Mouse (Mus musculus): ENCODE results near the gene Tmem97. TPM values are rescaled to one million over a fixed set of nuclear protein-coding genes. Genes with fewer than 3 reads are reported as not detected.
"Not testable (repeated sequence)": the region's sequence is repeated elsewhere in the genome, so short reads cannot be mapped to it uniquely, and the experiment has no call there.

Tmem97 gene
- polyA plus RNA-seq (2014; fragmentation: Nextera tagmentation; extraction: Ambion mirVana), result 69.3 and 75.1 TPM in 2 replicates

GRCm38 (mm10) chr11:78550168-78551058, at the start of gene Tmem97:
Gene Tmem97, minus strand, starts transcription at chr11:78550777.
- Histone ChIP-seq H3K4me2 (ENCODE audit: low read depth) (peak within 1 kb of the TSS; percentile 72), H3K36me3 (ENCODE audit: control insufficient read depth, insufficient read depth, low read length) (no peaks in the 10 kb centered on the region), H3K9ac (ENCODE audit: low read length) (peak within 1 kb of the TSS; percentile 70), H3K27ac (ENCODE audit: low read depth, low read length) (peak within 1 kb of the TSS; percentile 78), H3K9me3 (ENCODE audit: control insufficient read depth, low read length) (0 out of 2 replicates have a peak, but pooled peaks cover 2% of the 10 kb centered on the region), H3K27me3 (ENCODE audit: control insufficient read depth, insufficient read depth, low read length) (no peaks in the 10 kb centered on the region), H3K4me1 (ENCODE audit: control insufficient read depth, insufficient read depth, low read length) (peaks cover 13% of the 10 kb centered on the region), H3K4me3 (ENCODE audit: low read depth, low read length) (peak within 1 kb of the TSS; percentile 59)
- ATAC-seq (ENCODE audit: insufficient read depth, low FRiP score, low TSS enrichment) (peak; percentile 99), DNase-seq (ENCODE audit: low spot score) (peak; percentile 95)
- under 1% methylated on average over 60 of the region's 60 CpGs for WGBS

- H3K36me3 ChIP-seq (ENCODE audit: control insufficient read depth, insufficient read depth, low read length), result no peaks in the 10 kb centered on the region
- H3K27ac ChIP-seq (ENCODE audit: low read depth, low read length), result no peak overlapping the region
- 79% methylated on average over 4 of the region's 4 CpGs for WGBS
- no peak overlapping the region for H3K4me2 ChIP-seq (ENCODE audit: low read depth)
- H3K27me3 ChIP-seq (ENCODE audit: control insufficient read depth, insufficient read depth, low read length), result no peaks in the 10 kb centered on the region
- no peak overlapping the region for H3K9ac ChIP-seq (ENCODE audit: low read length)
- H3K4me3 ChIP-seq (ENCODE audit: low read depth, low read length), result no peak overlapping the region
- no peak for ATAC-seq (ENCODE audit: insufficient read depth, low FRiP score, low TSS enrichment)
- no peak for DNase-seq (ENCODE audit: low spot score)
- H3K4me1 ChIP-seq (ENCODE audit: control insufficient read depth, insufficient read depth, low read length), result no peaks in the 10 kb centered on the region
- no peaks in the 10 kb centered on the region for H3K9me3 ChIP-seq (ENCODE audit: control insufficient read depth, low read length)
These were observed 49.5 kb upstream of the Tmem97 start for GRCm38 (mm10) chr11:78600051-78600450.

- no peak for ATAC-seq (ENCODE audit: insufficient read depth, low FRiP score, low TSS enrichment)
- Histone ChIP-seq H3K27me3 (ENCODE audit: control insufficient read depth, insufficient read depth, low read length) (no peaks in the 10 kb centered on the region), H3K27ac (ENCODE audit: low read depth, low read length) (no peak overlapping the region), H3K9ac (ENCODE audit: low read length) (no peak overlapping the region), H3K4me3 (ENCODE audit: low read depth, low read length) (no peak overlapping the region), H3K4me1 (ENCODE audit: control insufficient read depth, insufficient read depth, low read length) (no peaks in the 10 kb centered on the region), H3K4me2 (ENCODE audit: low read depth) (no peak overlapping the region), H3K9me3 (ENCODE audit: control insufficient read depth, low read length) (no peaks in the 10 kb centered on the region), H3K36me3 (ENCODE audit: control insufficient read depth, insufficient read depth, low read length) (no peaks in the 10 kb centered on the region)
- 75% methylated on average over 3 of the region's 3 CpGs for WGBS
- no peak for DNase-seq (ENCODE audit: low spot score)
These were observed 48.3 kb upstream of the Tmem97 start for GRCm38 (mm10) chr11:78598763-78599415.

GRCm38 (mm10) chr11:78596750-78597149, 46.2 kb upstream of the Tmem97 start:
- Histone ChIP-seq H3K27ac (ENCODE audit: low read depth, low read length) (no peak overlapping the region), H3K9ac (ENCODE audit: low read length) (no peak overlapping the region), H3K36me3 (ENCODE audit: control insufficient read depth, insufficient read depth, low read length) (no peaks in the 10 kb centered on the region), H3K27me3 (ENCODE audit: control insufficient read depth, insufficient read depth, low read length) (no peaks in the 10 kb centered on the region), H3K4me1 (ENCODE audit: control insufficient read depth, insufficient read depth, low read length) (no peaks in the 10 kb centered on the region), H3K4me3 (ENCODE audit: low read depth, low read length) (no peak overlapping the region), H3K9me3 (ENCODE audit: control insufficient read depth, low read length) (no peaks in the 10 kb centered on the region), H3K4me2 (ENCODE audit: low read depth) (no peak overlapping the region)
- no peak for DNase-seq (ENCODE audit: low spot score)
- ATAC-seq (ENCODE audit: insufficient read depth, low FRiP score, low TSS enrichment), result no peak

- no peak overlapping the region for H3K9ac ChIP-seq (ENCODE audit: low read length)
- WGBS, result 98% methylated on average over 2 of the region's 2 CpGs
- no peak for ATAC-seq (ENCODE audit: insufficient read depth, low FRiP score, low TSS enrichment)
- no peaks in the 10 kb centered on the region for H3K36me3 ChIP-seq (ENCODE audit: control insufficient read depth, insufficient read depth, low read length)
- no peak overlapping the region for H3K4me2 ChIP-seq (ENCODE audit: low read depth)
- H3K4me1 ChIP-seq (ENCODE audit: control insufficient read depth, insufficient read depth, low read length), result no peaks in the 10 kb centered on the region
- no peaks in the 10 kb centered on the region for H3K9me3 ChIP-seq (ENCODE audit: control insufficient read depth, low read length)
- no peak overlapping the region for H3K4me3 ChIP-seq (ENCODE audit: low read depth, low read length)
- H3K27me3 ChIP-seq (ENCODE audit: control insufficient read depth, insufficient read depth, low read length), result no peaks in the 10 kb centered on the region
- DNase-seq (ENCODE audit: low spot score), result no peak
- H3K27ac ChIP-seq (ENCODE audit: low read depth, low read length), result no peak overlapping the region
These were observed 45.2 kb upstream of the Tmem97 start for GRCm38 (mm10) chr11:78595773-78596172.

- H3K27me3 ChIP-seq (ENCODE audit: control insufficient read depth, insufficient read depth, low read length), result no peaks in the 10 kb centered on the region
- H3K9me3 ChIP-seq (ENCODE audit: control insufficient read depth, low read length), result no peaks in the 10 kb centered on the region
- DNase-seq (ENCODE audit: low spot score) (no peak), ATAC-seq (ENCODE audit: insufficient read depth, low FRiP score, low TSS enrichment) (no peak)
- no peaks in the 10 kb centered on the region for H3K4me1 ChIP-seq (ENCODE audit: control insufficient read depth, insufficient read depth, low read length)
- no peak overlapping the region for H3K4me3 ChIP-seq (ENCODE audit: low read depth, low read length)
- no peak overlapping the region for H3K9ac ChIP-seq (ENCODE audit: low read length)
- 91% methylated on average over 6 of the region's 6 CpGs for WGBS
- no peaks in the 10 kb centered on the region for H3K36me3 ChIP-seq (ENCODE audit: control insufficient read depth, insufficient read depth, low read length)
- H3K27ac ChIP-seq (ENCODE audit: low read depth, low read length), result no peak overlapping the region
- H3K4me2 ChIP-seq (ENCODE audit: low read depth), result no peak overlapping the region
These were observed 43.8 kb upstream of the Tmem97 start for GRCm38 (mm10) chr11:78594271-78594964.

- not testable (repeated sequence) for H3K9ac ChIP-seq (ENCODE audit: low read length); H3K27ac ChIP-seq (ENCODE audit: low read depth, low read length); H3K36me3 ChIP-seq (ENCODE audit: control insufficient read depth, insufficient read depth, low read length); H3K9me3 ChIP-seq (ENCODE audit: control insufficient read depth, low read length); H3K4me3 ChIP-seq (ENCODE audit: low read depth, low read length); DNase-seq (ENCODE audit: low spot score); ATAC-seq (ENCODE audit: insufficient read depth, low FRiP score, low TSS enrichment); H3K4me1 ChIP-seq (ENCODE audit: control insufficient read depth, insufficient read depth, low read length); H3K4me2 ChIP-seq (ENCODE audit: low read depth); H3K27me3 ChIP-seq (ENCODE audit: control insufficient read depth, insufficient read depth, low read length)
- 100% methylated on average over 1 of the region's 1 CpGs for WGBS
These were observed 37.1 kb upstream of the Tmem97 start for GRCm38 (mm10) chr11:78587677-78588076.

- ATAC-seq (ENCODE audit: insufficient read depth, low FRiP score, low TSS enrichment), result no peak
- H3K4me3 ChIP-seq (ENCODE audit: low read depth, low read length), result no peak overlapping the region
- no peak overlapping the region for H3K27ac ChIP-seq (ENCODE audit: low read depth, low read length)
- no peaks in the 10 kb centered on the region for H3K27me3 ChIP-seq (ENCODE audit: control insufficient read depth, insufficient read depth, low read length)
- DNase-seq (ENCODE audit: low spot score), result no peak
- no peak overlapping the region for H3K4me2 ChIP-seq (ENCODE audit: low read depth)
- H3K9me3 ChIP-seq (ENCODE audit: control insufficient read depth, low read length), result no peaks in the 10 kb centered on the region
- H3K9ac ChIP-seq (ENCODE audit: low read length), result no peak overlapping the region
- peaks cover 3% of the 10 kb centered on the region; the same call in 1 of the 2 replicates for H3K36me3 ChIP-seq (ENCODE audit: control insufficient read depth, insufficient read depth, low read length)
- no peaks in the 10 kb centered on the region for H3K4me1 ChIP-seq (ENCODE audit: control insufficient read depth, insufficient read depth, low read length)
These were observed 35.5 kb upstream of the Tmem97 start for GRCm38 (mm10) chr11:78586099-78586498.
